Mouse (Mus musculus): ENCODE measurements at regions not wholly inside any gene's neighbourhood (a gene's known extent, or its start where the extent isn't known, plus 50 kb on each side); places are given as distances from the start of the nearest gene placed in this dataset.

DNA sequence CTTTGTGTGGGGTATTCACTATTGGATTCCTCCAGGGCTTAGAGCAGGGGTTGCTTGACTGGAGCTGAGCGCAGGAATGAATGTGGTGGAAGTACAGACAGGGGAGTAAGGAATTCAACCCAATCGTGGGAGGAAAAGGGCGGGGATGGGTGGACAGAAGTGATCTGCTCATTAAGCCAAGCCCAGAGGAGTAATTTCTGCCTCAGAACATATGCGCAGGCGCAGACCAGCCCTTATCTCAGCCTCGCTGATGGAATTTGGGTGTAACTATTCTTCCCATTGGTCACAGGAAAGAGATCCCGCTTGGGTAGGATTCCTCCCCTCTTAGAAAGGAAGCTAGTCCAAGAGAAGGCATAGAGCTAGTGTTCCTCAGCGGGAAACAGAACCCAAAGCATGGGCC, 158.8 kb downstream of the Efnb1 start:
- TF ChIP-seq GATA1 (IDR thresholded peaks at IDR 0.05; ENCODE audit: borderline replicate concordance, low read length) (no peak), FLI1 (IDR thresholded peaks at IDR 0.05; ENCODE audit: low read length) (no peak)
